Mouse (Mus musculus): ENCODE data around the gene Msrb1.

Gene Msrb1

DNA sequence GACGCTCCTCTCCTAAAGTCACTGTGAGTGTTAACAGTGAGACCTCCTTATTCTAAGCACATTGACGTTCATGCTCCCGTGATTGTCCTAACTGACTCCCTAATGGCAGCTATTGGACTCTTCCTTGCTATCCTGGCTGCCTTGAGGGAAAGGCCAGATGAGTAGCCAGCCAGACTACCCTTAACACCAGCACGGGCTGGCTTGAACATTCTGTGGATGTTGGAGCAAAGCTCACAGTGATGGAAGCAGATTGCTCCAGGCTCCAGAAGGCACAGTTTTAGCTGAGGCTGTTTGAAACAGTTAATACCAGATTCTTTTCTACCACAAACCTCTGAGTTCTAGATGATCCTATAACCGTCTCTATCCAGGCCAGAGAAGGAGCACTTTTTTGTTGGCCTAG lies 7.5 kb downstream of the Msrb1 start:
- DNase-seq (ENCODE audit: low read depth): no peak

- DNase-seq (ENCODE audit: low read depth): no peak
These were observed 7.9 kb downstream of the Msrb1 start for GRCm38 (mm10) chr17:24744381-24744780.

DNA sequence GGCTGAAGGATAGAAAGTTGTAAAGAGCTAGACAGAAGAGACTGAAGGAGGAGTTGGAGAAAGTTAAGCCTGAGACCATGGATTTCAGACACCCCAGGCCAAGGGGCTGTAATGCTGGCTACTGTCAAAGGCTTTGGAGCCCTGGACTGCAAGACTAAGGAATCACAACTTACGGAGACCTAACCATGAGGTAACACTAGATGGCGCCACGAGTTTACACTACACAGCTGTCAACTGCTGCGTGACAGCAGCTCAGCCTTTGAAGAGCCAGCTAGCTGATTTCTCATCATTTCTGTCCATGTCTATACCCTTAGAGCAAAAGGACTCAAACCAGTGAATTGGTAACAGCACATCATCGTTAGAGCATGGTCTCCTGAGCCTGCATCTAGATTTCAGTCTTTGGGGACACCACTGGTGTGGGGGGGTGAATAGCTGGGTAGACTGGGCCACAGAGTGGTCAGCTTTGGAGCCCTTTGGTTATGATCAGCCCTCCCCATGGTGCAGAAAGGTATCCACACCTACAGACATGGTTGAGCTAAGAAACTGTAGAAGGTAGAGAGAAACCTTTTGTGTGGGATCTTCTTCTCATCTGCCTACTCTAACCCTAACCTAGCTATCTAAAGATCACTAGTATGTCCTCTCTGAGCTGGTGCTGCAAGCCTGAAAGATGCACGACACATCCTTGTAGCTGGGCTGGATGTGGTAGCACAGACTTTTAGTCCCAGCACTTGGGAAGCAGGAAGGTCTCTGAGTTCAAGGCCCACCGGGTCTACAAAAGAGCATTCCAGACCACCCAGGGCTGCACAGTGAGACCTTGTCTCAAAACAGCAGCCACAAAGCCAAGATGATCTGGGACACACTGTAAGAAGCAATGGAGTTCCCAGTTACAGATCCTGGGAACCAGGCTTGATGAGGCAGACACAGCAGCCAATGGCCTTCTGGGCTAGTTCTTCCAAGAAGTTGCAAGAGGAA lies 9.4 kb downstream of the Msrb1 start:
- peak; percentile 70 for DNase-seq (ENCODE audit: low read depth)

- DNase-seq (ENCODE audit: low read depth): no peak
These were observed 10.5 kb downstream of the Msrb1 start for GRCm38 (mm10) chr17:24746986-24747385.

DNA sequence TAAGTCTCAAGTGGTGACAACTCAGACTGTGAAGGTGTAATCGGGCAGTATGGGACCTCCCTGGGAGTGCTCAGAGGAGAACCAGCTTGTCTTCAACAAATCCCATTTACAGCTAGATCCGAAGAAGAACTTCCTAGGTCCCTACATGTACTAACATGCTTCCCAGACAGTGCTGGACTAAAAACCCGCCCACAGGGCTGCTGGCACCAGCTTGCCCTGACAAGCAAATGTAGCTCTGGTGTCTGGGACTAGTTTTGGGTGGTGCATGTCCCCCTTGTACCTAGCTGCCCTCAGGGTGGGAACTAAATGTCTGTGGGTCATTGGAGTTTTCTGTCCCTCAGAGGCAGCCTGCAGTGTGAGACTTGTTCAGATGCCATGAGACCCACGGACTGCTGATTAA lies 15.1 kb downstream of the Msrb1 start:
- DNase-seq (ENCODE audit: low read depth): no peak

DNA sequence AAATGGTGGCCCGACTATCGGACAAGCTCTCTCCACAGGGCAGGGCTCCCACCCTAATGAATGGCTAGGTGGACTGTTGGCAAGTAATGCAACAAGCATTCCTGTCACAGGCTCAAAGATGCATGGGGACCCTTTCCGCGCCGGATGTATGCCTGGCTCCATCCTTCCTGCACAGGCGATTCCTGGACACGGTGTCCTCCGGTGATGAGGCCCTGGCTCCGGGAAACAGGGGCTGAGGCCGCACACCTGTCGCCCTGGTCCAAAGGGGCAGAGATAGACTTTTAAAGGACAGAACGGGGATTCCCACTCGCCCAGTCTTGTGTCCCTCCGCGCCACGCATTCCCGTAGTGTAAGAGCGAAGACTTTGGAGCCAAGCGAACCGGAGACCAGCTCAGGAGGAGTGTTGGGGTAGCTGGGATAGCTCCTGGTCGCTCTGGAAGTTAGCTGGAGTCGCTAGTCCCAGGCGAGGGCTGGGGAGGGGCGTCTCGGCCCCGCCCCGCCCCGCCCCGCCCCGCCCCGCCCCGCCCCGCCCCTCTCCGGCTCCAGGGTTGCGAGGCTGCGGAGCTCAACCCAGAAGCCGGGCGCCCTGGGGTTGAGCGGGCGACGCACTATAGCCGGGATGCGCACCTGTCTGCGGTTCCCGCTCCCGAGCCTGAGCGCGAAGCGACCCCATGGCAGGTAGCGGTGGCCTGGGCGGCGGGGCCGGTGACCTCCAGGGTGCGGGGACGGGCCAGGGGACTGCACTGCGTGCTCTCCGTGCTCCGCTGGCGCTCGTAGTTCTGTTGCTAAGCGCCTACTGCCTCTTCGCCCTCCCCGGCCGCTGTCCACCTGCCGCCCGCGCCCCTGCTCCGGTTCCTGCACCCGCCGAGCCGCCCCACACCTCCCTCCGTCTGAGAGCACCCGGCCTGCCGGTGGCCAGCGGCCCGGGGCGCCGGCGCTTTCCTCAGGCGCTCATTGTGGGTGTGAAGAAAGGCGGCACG lies 16.3 kb downstream of the Msrb1 start, which contains the start of gene Hs3st6:
Gene Hs3st6 (plus strand): TSS at position 574 of the 980 bp plus-strand sequence.
- no peak for DNase-seq (ENCODE audit: low read depth)

- no peak for DNase-seq (ENCODE audit: low read depth)
These were observed 21.0 kb downstream of the Msrb1 start for GRCm38 (mm10) chr17:24757394-24757793.

DNA sequence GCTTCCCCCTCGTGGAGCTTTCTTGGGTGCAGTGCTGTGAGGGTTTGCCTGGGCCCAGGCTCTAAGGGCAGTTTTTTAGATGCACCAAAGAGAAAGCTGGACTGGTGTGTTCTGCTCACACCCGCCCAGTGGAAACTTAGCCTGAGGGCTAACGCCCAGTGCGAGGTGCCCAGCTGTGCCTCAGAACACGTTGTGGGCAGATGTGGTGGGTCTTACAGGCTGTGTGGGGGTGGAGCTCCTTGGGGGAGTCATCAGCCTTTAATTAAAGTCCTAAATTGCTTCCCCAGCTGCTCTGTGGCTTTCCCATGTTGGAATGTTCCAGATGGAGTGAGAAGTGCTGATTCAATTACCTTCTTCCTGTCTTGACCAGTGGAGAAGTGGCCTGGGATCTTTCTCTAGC lies 24.7 kb downstream of the Msrb1 start:
- DNase-seq (ENCODE audit: low read depth): no peak

DNA sequence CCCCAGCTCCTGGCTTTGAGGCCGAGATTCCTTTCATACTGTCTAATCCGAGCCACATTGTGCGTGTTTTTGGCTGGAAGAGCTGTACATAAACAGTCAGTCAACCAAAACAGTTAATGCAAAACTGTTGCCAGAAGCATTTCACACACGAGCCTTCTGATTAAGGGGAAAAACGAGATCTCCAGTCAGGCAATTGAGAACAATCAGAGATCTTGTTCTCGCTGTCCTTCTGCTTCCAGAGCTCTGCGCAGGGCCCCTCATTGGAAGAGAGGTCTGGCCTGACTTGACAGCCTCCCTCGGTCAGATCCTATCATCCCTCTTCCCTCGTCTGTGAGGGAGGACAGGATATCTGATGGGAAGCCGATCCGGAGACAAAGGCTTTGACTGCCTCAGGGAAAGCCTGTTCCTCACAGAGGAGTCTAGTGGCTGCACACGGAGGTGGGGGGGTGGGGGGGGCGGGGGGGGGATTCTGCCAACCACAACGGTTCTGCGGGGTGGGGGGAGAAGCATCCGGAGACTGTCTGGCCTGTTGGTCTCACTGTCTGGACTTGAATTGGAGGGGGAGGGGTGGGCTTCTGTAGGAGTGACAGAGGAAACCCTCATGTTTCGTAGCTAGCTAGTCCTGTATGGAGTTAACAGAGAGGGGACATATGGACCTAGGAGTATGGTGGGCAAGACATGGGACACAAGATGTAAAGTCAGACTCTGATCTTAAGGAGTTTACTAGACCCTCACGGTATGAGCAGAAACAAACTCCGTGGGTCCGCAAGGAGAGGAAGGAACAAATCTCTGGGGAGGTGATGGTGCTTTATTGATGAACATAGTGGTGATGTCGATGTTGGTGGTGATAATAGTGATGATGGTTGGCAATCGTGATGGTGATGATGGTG lies 28.8 kb downstream of the Msrb1 start:
- DNase-seq (ENCODE audit: low read depth): no peak

GRCm38 (mm10) chr17:24766266-24766875 lies 29.9 kb downstream of the Msrb1 start:
- no peak for DNase-seq (ENCODE audit: low read depth)

DNA sequence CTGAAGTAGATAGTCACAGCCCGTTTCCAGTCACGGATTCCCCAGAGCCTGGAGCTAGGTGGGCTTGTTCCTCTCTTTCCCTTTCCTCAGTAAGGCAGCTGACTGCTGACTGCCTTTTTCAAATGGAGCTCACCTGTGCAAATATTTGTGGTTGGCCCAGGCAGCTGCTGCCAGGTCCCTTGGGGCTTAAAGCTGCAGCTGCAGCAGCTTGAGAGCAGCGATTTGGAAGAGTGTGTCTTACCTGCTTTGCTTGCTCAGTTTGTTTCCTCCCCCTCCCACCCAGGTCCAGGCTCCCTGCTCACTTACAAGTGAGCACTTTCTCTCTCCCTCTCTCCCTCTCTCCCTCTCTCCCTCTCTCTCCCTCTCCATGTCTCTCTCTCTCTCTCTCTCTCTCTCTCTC lies 32.7 kb downstream of the Msrb1 start:
- no peak for DNase-seq (ENCODE audit: low read depth)

DNA sequence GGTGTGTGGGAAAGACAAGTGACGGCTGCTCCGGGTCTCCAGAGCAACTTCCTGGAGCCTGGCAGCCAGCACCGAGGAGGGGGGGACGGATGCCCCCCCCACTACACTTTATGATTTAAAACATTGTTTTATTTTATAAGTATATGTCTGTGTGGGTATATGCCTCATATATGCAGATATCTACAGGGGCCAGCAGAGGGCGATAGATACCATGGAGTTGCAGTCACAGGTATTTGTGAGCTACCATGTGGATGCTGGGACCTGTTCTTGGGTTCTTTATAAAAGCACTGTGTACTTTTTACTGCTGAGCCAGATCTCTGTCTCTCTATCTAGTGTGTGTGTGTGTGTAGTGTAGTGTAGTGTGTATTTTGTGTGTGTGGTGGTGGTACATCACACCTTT lies 36.8 kb downstream of the Msrb1 start:
- DNase-seq (ENCODE audit: low read depth): no peak

DNA sequence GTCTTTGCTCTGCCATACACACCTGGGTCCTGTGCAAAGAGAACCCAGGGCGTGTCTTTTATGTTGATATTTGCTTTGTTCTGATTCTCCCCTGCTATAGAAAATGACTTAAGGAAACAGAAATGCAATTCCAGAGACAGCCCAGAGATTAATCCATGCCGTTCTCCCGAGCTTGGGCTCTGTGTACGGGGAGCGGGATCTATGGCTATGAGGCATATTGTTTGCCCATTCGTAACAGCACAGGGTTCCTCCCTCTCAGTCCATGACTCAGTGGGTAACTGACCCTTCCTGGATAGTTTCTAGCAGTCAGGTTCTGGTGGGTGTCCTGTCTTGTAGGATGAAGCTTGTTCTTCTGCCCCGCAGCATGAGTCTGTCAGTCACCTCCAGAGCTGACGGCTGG lies 38.7 kb downstream of the Msrb1 start:
- DNase-seq (ENCODE audit: low read depth): no peak

DNA sequence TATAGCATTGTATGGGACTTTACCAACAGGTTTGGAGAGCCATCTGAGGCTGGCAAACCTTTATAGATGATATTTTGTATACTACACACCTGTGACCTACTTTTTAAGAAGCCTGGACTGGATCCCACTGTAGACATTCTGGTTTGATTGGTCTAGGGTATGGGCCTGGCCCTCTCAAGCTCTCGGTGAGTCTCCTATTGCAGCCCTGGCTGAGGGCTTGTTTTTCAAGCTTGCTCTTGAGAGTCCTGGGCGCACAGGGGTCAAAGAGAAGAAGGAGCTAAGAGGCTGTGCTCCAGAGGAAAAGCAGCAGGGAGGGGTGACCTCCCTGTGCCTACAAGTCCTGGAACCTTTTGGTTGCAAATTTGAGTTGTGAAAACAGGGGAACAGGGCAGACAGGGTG lies 40.6 kb downstream of the Msrb1 start:
- DNase-seq (ENCODE audit: low read depth): no peak

GRCm38 (mm10) chr17:24780821-24781220 lies 44.4 kb downstream of the Msrb1 start:
- DNase-seq (ENCODE audit: low read depth): no peak

GRCm38 (mm10) chr17:24792190-24792589 lies 55.7 kb downstream of the Msrb1 start:
- no peak for DNase-seq (ENCODE audit: low read depth)

Measured in fibroblast of lung, adult 2 months (primary cell).